Mouse (Mus musculus) ES-E14 (cell line): ENCODE data around the gene Scd1.

Experiments
- CHD2 ChIP-seq: IDR thresholded peaks from 2 replicates; pipeline ENCODE4 v1.6.1; 2014; ENCODE audit warnings: mild to moderate bottlenecking, low read depth, low read length, inconsistent platforms
- HCFC1 ChIP-seq: IDR thresholded peaks from 2 replicates; pipeline ENCODE4 v1.6.1; 2012; ENCODE audit warnings: low read length, inconsistent platforms, borderline replicate concordance; ENCODE audit not compliant: insufficient read depth
- MAFK ChIP-seq: IDR thresholded peaks from 2 replicates; pipeline ENCODE4 v1.6.1; 2014; ENCODE audit warnings: mild to moderate bottlenecking, low read depth, low read length, inconsistent platforms; ENCODE audit not compliant: insufficient read depth
- ZC3H11A ChIP-seq: IDR thresholded peaks from 2 replicates; pipeline ENCODE4 v1.6.1; 2012; ENCODE audit warnings: low read depth, mild to moderate bottlenecking, inconsistent platforms, low read length, borderline replicate concordance
- ZNF384 ChIP-seq: IDR thresholded peaks from 2 replicates; pipeline ENCODE4 v1.6.1; 2012; ENCODE audit warnings: low read depth, low read length, inconsistent platforms

DNA sequence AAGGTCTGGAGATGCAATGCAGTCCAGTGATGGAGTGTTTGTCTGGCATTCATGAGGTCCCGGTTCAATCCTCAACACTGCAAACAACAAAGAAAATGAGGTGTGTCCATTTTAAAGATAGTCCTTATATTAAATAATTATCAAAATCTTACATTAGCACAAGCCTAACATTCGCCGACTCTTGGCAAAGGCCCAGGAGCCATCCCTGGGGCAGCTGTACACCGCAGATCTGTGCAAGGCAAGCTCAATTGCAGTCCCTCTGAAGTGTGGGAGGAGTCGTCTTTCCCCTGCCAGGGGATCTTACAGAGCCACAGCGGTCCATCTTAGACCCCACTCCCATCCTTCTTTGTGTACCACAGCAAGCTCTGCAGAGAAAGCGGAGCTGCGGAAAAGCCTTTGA lies 49.0 kb downstream of the Scd1 start:
- TF ChIP-seq HCFC1 (no peak), CHD2 (no peak), ZC3H11A (no peak), MAFK (no peak), ZNF384 (no peak)
